Mouse (Mus musculus): ENCODE results near the gene Cfap221. TPM values are rescaled to one million over a fixed set of nuclear protein-coding genes. Genes with fewer than 3 reads are reported as not detected.
A peak's percentile ranks its signal among the peaks of the same experiment; 100 is the strongest.

The Cfap221 gene
- total RNA-seq (2014; rRNA removed) (0.55 TPM in 1 of 2 replicates, not detected in the other), polyA plus RNA-seq (2015; fragmentation: Nextera tagmentation; extraction: Ambion mirVana) (0.13 and 0.63 TPM in 2 replicates)

DNA sequence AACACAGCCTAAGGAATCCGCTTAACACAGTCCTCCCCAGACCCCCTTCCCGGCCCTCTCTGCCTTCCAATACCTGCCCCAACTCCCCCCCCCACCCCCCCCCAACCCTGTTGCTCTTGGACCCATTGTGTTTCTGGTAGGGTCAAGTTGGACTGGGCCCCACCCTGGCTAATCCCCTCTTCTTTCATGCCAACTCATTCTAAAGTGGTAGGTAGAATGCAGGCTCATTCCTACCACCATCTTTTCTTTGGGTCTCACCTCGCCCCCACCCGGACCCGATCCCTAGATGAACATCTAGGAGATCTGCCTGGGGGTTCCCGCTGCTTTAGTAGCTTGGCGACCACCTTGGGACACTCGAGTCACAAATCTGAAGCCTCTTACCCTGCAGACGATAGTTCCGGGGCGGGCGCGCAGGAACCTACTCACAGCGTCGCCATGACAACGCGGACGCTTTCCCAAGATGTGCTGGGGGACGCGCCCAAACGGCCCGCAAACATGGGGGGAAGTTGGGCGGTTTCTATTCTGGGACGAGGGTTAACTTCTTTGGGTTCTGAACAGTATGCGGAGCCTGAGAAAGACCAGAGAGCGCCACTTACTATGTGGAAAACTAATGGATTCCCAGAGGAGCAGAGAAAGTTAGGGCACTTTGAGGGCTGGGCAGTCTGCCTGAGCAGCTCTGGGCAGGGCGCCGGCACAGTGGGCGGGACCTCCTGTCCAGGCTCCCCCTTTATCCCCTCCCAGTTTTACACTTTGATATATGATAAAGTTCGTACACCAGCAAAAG lies at the start of gene Cfap221:
Gene Cfap221 (minus strand): TSS at position 437 of the 784 bp plus-strand sequence.
- H3K36me3 ChIP-seq (ENCODE audit: insufficient read depth, low read length): no peaks in the 10 kb centered on the region
- no peak within 1 kb of the TSS; the same call in 1 of the 2 replicates for H3K9ac ChIP-seq (replicated peaks; ENCODE audit: low read length, poor library complexity, severe bottlenecking)
- 5% methylated on average over 30 of the region's 30 CpGs for WGBS
- peak within 1 kb of the TSS; percentile 36 for H3K4me3 ChIP-seq (ENCODE audit: low read depth, low read length)
- no peaks in the 10 kb centered on the region for H3K27me3 ChIP-seq (ENCODE audit: insufficient read depth, low read length)
- H3K27ac ChIP-seq (ENCODE audit: low read depth, low read length): no peak within 1 kb of the TSS
- H3K9me3 ChIP-seq (ENCODE audit: low read length): no peaks in the 10 kb centered on the region
- 0 out of 2 replicates have a peak, but pooled peaks cover 3% of the 10 kb centered on the region for H3K4me1 ChIP-seq (ENCODE audit: insufficient read depth, low read length)
- ATAC-seq (ENCODE audit: low FRiP score): peak; percentile 80
- peak within 1 kb of the TSS; percentile 73 for H3K4me2 ChIP-seq (ENCODE audit: low read depth, low read length, poor library complexity, severe bottlenecking)
- no peak for TF ChIP-seq CTCF (IDR thresholded peaks at IDR 0.05)
- DNase-seq (ENCODE audit: low spot score): peak; percentile 81

DNA sequence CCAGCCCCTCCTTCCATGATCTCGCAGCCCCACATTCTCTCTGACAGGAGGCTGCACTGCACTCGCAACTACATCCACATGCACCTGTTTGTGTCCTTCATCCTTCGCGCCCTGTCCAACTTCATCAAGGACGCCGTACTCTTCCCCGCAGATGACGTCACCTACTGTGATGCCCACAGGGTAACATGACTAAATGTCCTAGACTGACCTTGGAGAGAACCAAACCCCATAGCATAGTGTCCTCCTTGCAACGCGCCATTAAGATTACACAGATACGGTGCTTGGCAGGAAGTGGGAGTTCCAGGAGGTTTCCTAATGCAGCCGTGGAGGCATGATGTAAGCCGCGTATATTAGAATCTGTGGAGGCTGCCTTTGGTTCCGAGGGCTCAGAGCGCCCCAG lies 47.5 kb upstream of the Cfap221 start:
- H3K4me3 ChIP-seq (ENCODE audit: low read depth, low read length): no peak overlapping the region
- H3K36me3 ChIP-seq (ENCODE audit: insufficient read depth, low read length): no peaks in the 10 kb centered on the region
- H3K27me3 ChIP-seq (ENCODE audit: insufficient read depth, low read length): no peaks in the 10 kb centered on the region
- no peak overlapping the region for H3K9ac ChIP-seq (replicated peaks; ENCODE audit: low read length, poor library complexity, severe bottlenecking)
- WGBS: 92% methylated on average over 16 of the region's 16 CpGs
- DNase-seq (ENCODE audit: low spot score): no peak
- no peaks in the 10 kb centered on the region for H3K9me3 ChIP-seq (ENCODE audit: low read length)
- H3K4me2 ChIP-seq (ENCODE audit: low read depth, low read length, poor library complexity, severe bottlenecking): no peak overlapping the region
- H3K27ac ChIP-seq (ENCODE audit: low read depth, low read length): no peak overlapping the region
- ATAC-seq (ENCODE audit: low FRiP score): no peak
- TF ChIP-seq CTCF (IDR thresholded peaks at IDR 0.05): no peak
- no peaks in the 10 kb centered on the region for H3K4me1 ChIP-seq (ENCODE audit: insufficient read depth, low read length)

DNA sequence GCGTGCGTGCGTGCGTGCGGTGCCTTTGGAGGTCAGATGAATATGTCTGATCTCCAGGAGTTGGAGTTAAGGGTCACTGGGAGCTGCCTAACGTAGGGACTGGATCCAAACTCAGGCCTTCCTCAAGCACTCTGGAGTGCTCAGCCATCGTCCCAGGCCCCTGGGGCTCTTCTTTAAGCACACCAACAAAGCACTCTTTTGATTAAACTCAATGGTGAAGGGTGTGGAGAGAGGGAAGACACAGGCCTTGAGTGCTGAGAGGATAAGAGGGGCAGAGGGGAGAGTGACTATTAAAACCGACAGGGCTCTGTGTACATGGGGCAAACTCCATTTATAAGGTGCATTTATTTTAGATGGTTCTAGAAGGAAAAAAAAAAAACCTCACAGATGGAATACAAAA lies 45.4 kb upstream of the Cfap221 start:
- Histone ChIP-seq H3K36me3 (ENCODE audit: insufficient read depth, low read length) (no peaks in the 10 kb centered on the region), H3K4me2 (ENCODE audit: low read depth, low read length, poor library complexity, severe bottlenecking) (no peak overlapping the region), H3K4me1 (ENCODE audit: insufficient read depth, low read length) (no peaks in the 10 kb centered on the region), H3K27ac (ENCODE audit: low read depth, low read length) (no peak overlapping the region), H3K27me3 (ENCODE audit: insufficient read depth, low read length) (no peaks in the 10 kb centered on the region), H3K4me3 (ENCODE audit: low read depth, low read length) (no peak overlapping the region), H3K9me3 (ENCODE audit: low read length) (no peaks in the 10 kb centered on the region), H3K9ac (replicated peaks; ENCODE audit: low read length, poor library complexity, severe bottlenecking) (no peak overlapping the region)
- no peak for DNase-seq (ENCODE audit: low spot score)
- no peak for TF ChIP-seq CTCF (IDR thresholded peaks at IDR 0.05)
- ATAC-seq (ENCODE audit: low FRiP score): no peak
- 70% methylated on average over 8 of the region's 8 CpGs for WGBS

DNA sequence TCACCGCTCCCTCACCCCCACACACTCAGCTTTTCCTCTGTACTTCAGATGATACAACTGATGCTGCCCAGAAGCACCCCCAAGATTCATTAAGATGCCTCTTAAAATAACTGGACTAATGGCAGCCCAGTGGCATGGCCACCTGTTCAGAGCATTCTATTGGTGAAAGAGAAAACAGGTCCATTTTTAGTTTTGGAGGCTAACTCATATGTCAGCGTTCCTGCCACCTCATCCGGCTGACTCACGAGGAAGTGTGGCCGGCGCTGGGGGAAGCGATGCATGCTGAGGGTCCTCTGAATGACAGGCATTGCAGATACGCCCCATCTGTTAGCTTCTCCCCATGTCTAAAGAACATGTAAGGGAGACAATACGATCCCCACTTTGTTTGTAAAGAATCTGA lies 41.6 kb upstream of the Cfap221 start:
- WGBS: 80% methylated on average over 9 of the region's 9 CpGs
- no peak overlapping the region for H3K4me2 ChIP-seq (ENCODE audit: low read depth, low read length, poor library complexity, severe bottlenecking)

DNA sequence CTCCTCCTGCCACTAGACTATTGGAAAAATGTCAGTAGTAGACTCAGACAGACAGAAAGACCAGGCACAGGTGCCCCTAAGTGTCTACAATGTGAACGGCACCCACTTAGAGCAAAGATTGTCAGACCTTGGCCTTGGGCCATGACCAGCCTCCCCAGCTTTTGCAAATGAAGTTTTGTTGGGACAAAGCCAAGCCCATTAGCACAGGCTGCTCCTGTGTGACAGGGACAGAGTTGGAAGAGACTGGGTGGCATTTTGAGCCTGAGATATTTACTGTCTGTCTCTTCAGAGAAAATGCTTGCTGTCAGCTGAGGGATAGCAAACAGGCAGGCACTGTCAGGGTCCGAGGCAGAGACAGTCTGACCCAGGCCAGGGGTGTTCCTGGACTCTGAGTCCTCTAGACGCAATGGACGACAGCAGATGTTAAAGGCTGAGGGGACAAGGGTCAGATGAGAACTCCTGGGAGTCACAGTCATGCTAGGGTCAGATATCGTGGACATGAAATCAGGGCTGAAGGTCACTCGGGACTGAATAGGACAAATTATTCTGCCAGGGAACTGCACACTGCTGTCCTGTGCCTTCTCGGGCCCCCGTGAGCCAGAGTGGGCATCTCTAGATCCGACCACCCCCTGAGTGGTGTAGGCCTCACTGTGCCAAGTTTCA lies 40.1 kb upstream of the Cfap221 start:
- 66% methylated on average over 9 of the region's 9 CpGs for WGBS
- H3K4me3 ChIP-seq (ENCODE audit: low read depth, low read length): no peak overlapping the region
- H3K27ac ChIP-seq (ENCODE audit: low read depth, low read length): no peak overlapping the region
- H3K9me3 ChIP-seq (ENCODE audit: low read length): no peaks in the 10 kb centered on the region
- no peaks in the 10 kb centered on the region for H3K4me1 ChIP-seq (ENCODE audit: insufficient read depth, low read length)
- no peak overlapping the region for H3K4me2 ChIP-seq (ENCODE audit: low read depth, low read length, poor library complexity, severe bottlenecking)
- TF ChIP-seq CTCF (IDR thresholded peaks at IDR 0.05): no peak
- no peak overlapping the region for H3K9ac ChIP-seq (replicated peaks; ENCODE audit: low read length, poor library complexity, severe bottlenecking)
- no peaks in the 10 kb centered on the region for H3K27me3 ChIP-seq (ENCODE audit: insufficient read depth, low read length)
- no peaks in the 10 kb centered on the region for H3K36me3 ChIP-seq (ENCODE audit: insufficient read depth, low read length)
- ATAC-seq (ENCODE audit: low FRiP score) (no peak), DNase-seq (ENCODE audit: low spot score) (peak; percentile 45)

More for the DNA sequence above, 41.6 kb upstream of the Cfap221 start:
- no peaks in the 10 kb centered on the region for H3K36me3 ChIP-seq (ENCODE audit: insufficient read depth, low read length)
- H3K27me3 ChIP-seq (ENCODE audit: insufficient read depth, low read length): no peaks in the 10 kb centered on the region
- no peaks in the 10 kb centered on the region for H3K9me3 ChIP-seq (ENCODE audit: low read length)
- no peak for DNase-seq (ENCODE audit: low spot score)
- H3K4me1 ChIP-seq (ENCODE audit: insufficient read depth, low read length): no peaks in the 10 kb centered on the region
- H3K4me3 ChIP-seq (ENCODE audit: low read depth, low read length): no peak overlapping the region
- no peak for TF ChIP-seq CTCF (IDR thresholded peaks at IDR 0.05)
- no peak overlapping the region for H3K27ac ChIP-seq (ENCODE audit: low read depth, low read length)
- no peak overlapping the region for H3K9ac ChIP-seq (replicated peaks; ENCODE audit: low read length, poor library complexity, severe bottlenecking)
- no peak for ATAC-seq (ENCODE audit: low FRiP score)
